Mouse (Mus musculus): ENCODE results near the gene Slf2. TPM values are rescaled to one million over a fixed set of nuclear protein-coding genes. Genes with fewer than 3 reads are reported as not detected.

Slf2 gene
- polyA plus RNA-seq, 1 experiment from 2014 or later, result 56.3 TPM

GRCm38 (mm10) chr19:45030111-45030510 is 99.2 kb downstream of the Slf2 start:
- H3K9me3 ChIP-seq, result no peaks in the 10 kb centered on the region
- peak overlapping the region; percentile 40; the same call in 1 of the 2 replicates for H3K27ac ChIP-seq (replicated peaks)
- H3K36me3 ChIP-seq (replicated peaks), result peaks cover 47% of the 10 kb centered on the region
- DNase-seq (ENCODE audit: low spot score), result peak; percentile 81
- 38% methylated on average over 8 of the region's 8 CpGs for WGBS
- H3K4me3 ChIP-seq, result no peak overlapping the region
- peaks cover 69% of the 10 kb centered on the region for H3K4me1 ChIP-seq
- 0 out of 2 replicates have a peak, but pooled peaks cover 4% of the 10 kb centered on the region for H3K27me3 ChIP-seq (replicated peaks; ENCODE audit: low read depth, poor library complexity, severe bottlenecking)

- no peak overlapping the region; the same call in 1 of the 2 replicates for H3K27ac ChIP-seq (replicated peaks)
- peak; percentile 79 for DNase-seq (ENCODE audit: low spot score)
- H3K4me1 ChIP-seq, result peaks cover 66% of the 10 kb centered on the region
- peaks cover 9% of the 10 kb centered on the region for H3K27me3 ChIP-seq (replicated peaks; ENCODE audit: low read depth, poor library complexity, severe bottlenecking)
- peaks cover 38% of the 10 kb centered on the region for H3K36me3 ChIP-seq (replicated peaks)
- H3K9me3 ChIP-seq, result no peaks in the 10 kb centered on the region
- 43% methylated on average over 20 of the region's 20 CpGs for WGBS
- peak overlapping the region; percentile 27; the same call in 1 of the 2 replicates for H3K4me3 ChIP-seq
Observed at GRCm38 (mm10) chr19:45030746-45031693, 100.1 kb downstream of the Slf2 start.

GRCm38 (mm10) chr19:45031780-45032179 is 100.8 kb downstream of the Slf2 start:
- Histone ChIP-seq H3K36me3 (replicated peaks) (peaks cover 30% of the 10 kb centered on the region), H3K4me1 (peaks cover 64% of the 10 kb centered on the region), H3K4me3 (no peak overlapping the region), H3K27me3 (replicated peaks; ENCODE audit: low read depth, poor library complexity, severe bottlenecking) (peaks cover 17% of the 10 kb centered on the region), H3K9me3 (no peaks in the 10 kb centered on the region), H3K27ac (replicated peaks) (no peak overlapping the region)
- WGBS, result 19% methylated on average over 4 of the region's 4 CpGs
- peak; percentile 81 for DNase-seq (ENCODE audit: low spot score)

Other genes with a start within 250 kb of the Slf2 start
- gene Pax2, start 175.1 kb upstream of the Slf2 start, polyA plus RNA-seq (2016; fragmentation: Nextera tagmentation; extraction: Ambion mirVana), result 1.00 and 1.8 TPM in 2 replicates
- gene Sema4g, start 58.0 kb downstream of the Slf2 start, polyA plus RNA-seq (2016; fragmentation: Nextera tagmentation; extraction: Ambion mirVana), result 3.7 and 4.8 TPM in 2 replicates
- 40.9 and 41.8 TPM in 2 replicates for gene Twnk, start 74.5 kb downstream of the Slf2 start, polyA plus RNA-seq (2016; fragmentation: Nextera tagmentation; extraction: Ambion mirVana)
- 70.6 and 74.8 TPM in 2 replicates for gene Mrpl43, start 75.3 kb downstream of the Slf2 start, polyA plus RNA-seq (2016; fragmentation: Nextera tagmentation; extraction: Ambion mirVana)
- 69.8 and 75.0 TPM in 2 replicates for gene Lzts2, start 83.3 kb downstream of the Slf2 start, polyA plus RNA-seq (2016; fragmentation: Nextera tagmentation; extraction: Ambion mirVana)
- gene Pdzd7, start 114.6 kb downstream of the Slf2 start, polyA plus RNA-seq (2016; fragmentation: Nextera tagmentation; extraction: Ambion mirVana), result 0.27 and 0.65 TPM in 2 replicates
- 7.7 and 9.8 TPM in 2 replicates for gene Sfxn3, start 116.4 kb downstream of the Slf2 start, polyA plus RNA-seq (2016; fragmentation: Nextera tagmentation; extraction: Ambion mirVana)
- gene Kazald1, start 144.1 kb downstream of the Slf2 start, polyA plus RNA-seq (2016; fragmentation: Nextera tagmentation; extraction: Ambion mirVana), result 3.7 and 6.7 TPM in 2 replicates
- gene Tlx1, start 219.5 kb downstream of the Slf2 start, polyA plus RNA-seq (2016; fragmentation: Nextera tagmentation; extraction: Ambion mirVana), result 3.1 and 3.3 TPM in 2 replicates

Data from embryonic facial prominence, embryonic 10.5 days (tissue).